Mouse (Mus musculus): ENCODE data around the gene Tnfrsf14.

The Tnfrsf14 gene

GRCm38 (mm10) chr4:154948940-154949588 lies 20.7 kb upstream of the Tnfrsf14 start:
- no peak for DNase-seq (ENCODE audit: low read depth, low spot score)

- no peak for DNase-seq (ENCODE audit: low read depth, low spot score)
These were observed 19.9 kb upstream of the Tnfrsf14 start for GRCm38 (mm10) chr4:154948066-154948939.

GRCm38 (mm10) chr4:154946319-154946718 lies 18.0 kb upstream of the Tnfrsf14 start:
- no peak for DNase-seq (ENCODE audit: low read depth, low spot score)

- peak; percentile 95 for DNase-seq (ENCODE audit: low read depth, low spot score)
These were observed 15.8 kb upstream of the Tnfrsf14 start for GRCm38 (mm10) chr4:154944121-154944590.

GRCm38 (mm10) chr4:154943323-154944039 lies 15.1 kb upstream of the Tnfrsf14 start:
- no peak for DNase-seq (ENCODE audit: low read depth, low spot score)

- no peak for DNase-seq (ENCODE audit: low read depth, low spot score)
These were observed 14.4 kb upstream of the Tnfrsf14 start for GRCm38 (mm10) chr4:154942632-154943322.

GRCm38 (mm10) chr4:154941831-154942230 lies 13.5 kb upstream of the Tnfrsf14 start:
- DNase-seq (ENCODE audit: low read depth, low spot score), result no peak

GRCm38 (mm10) chr4:154940156-154940555 lies 11.8 kb upstream of the Tnfrsf14 start:
- DNase-seq (ENCODE audit: low read depth, low spot score), result no peak

GRCm38 (mm10) chr4:154937746-154938145 lies 9.4 kb upstream of the Tnfrsf14 start:
- no peak for DNase-seq (ENCODE audit: low read depth, low spot score)

- DNase-seq (ENCODE audit: low read depth, low spot score), result no peak
These were observed 8.3 kb upstream of the Tnfrsf14 start for GRCm38 (mm10) chr4:154936542-154937255.

- DNase-seq (ENCODE audit: low read depth, low spot score), result no peak
These were observed 7.4 kb upstream of the Tnfrsf14 start for GRCm38 (mm10) chr4:154935788-154936187.

GRCm38 (mm10) chr4:154934800-154935199 lies 6.4 kb upstream of the Tnfrsf14 start:
- no peak for DNase-seq (ENCODE audit: low read depth, low spot score)

GRCm38 (mm10) chr4:154933306-154933907 lies 5.0 kb upstream of the Tnfrsf14 start:
- DNase-seq (ENCODE audit: low read depth, low spot score), result no peak

- DNase-seq (ENCODE audit: low read depth, low spot score), result no peak
These were observed 811 bp upstream of the Tnfrsf14 start for GRCm38 (mm10) chr4:154929088-154929660.

- peak; percentile 56 for DNase-seq (ENCODE audit: low read depth, low spot score)
These were observed 445 bp downstream of the Tnfrsf14 start for GRCm38 (mm10) chr4:154927899-154928337.

GRCm38 (mm10) chr4:154926969-154927898 lies 1.1 kb downstream of the Tnfrsf14 start:
- no peak for DNase-seq (ENCODE audit: low read depth, low spot score)

- DNase-seq (ENCODE audit: low read depth, low spot score), result no peak
These were observed 3.0 kb downstream of the Tnfrsf14 start for GRCm38 (mm10) chr4:154925413-154925812.

- DNase-seq (ENCODE audit: low read depth, low spot score), result no peak
These were observed 5.4 kb downstream of the Tnfrsf14 start for GRCm38 (mm10) chr4:154922931-154923330.

GRCm38 (mm10) chr4:154922291-154922690 lies 6.1 kb downstream of the Tnfrsf14 start:
- DNase-seq (ENCODE audit: low read depth, low spot score), result no peak

Data from 3T3-L1 (cell line).